In genomic region chr16:96341269-96341668, GRCm38 (mm10) we compare ENCODE assay signal across 10 mouse cellular contexts.
DNase-seq lines count a peak whose midpoint lies in the region; ATAC-seq and TF ChIP-seq lines count a peak whose summit lies in the region.
"Had no signal": no experiment of that assay in that cellular context is flagged by ENCODE, and none has a peak within 500 bp of the region (broad histone marks: within the 10 kb centered on the region; RNA-seq: fewer than 3 reads in every experiment).

No protein-coding gene starts in this region.

- H3K27ac ChIP-seq in kidney, postnatal 0 days, result no peak overlapping the region
- no peak overlapping the region for H3K27ac ChIP-seq in embryonic fibroblast, embryonic 13.5 days (ENCODE audit: insufficient read depth, low read length)
- no peak overlapping the region for H3K27ac ChIP-seq in liver, embryonic 14.5 days
- no peak overlapping the region for H3K27ac ChIP-seq in spleen, adult 2 months (ENCODE audit: insufficient read depth, low read length)
- H3K27ac ChIP-seq: heart, embryonic 13.5 days had no signal

- no peaks in the 10 kb centered on the region for H3K27me3 ChIP-seq in kidney, postnatal 0 days (ENCODE audit: insufficient read depth, low read length)
- no peaks in the 10 kb centered on the region for H3K27me3 ChIP-seq in liver, embryonic 14.5 days (ENCODE audit: control insufficient read depth, insufficient read depth, low read length)
- H3K27me3 ChIP-seq in spleen, adult 2 months (ENCODE audit: control insufficient read depth, insufficient read depth, low read length), result no peaks in the 10 kb centered on the region

- H3K4me2 ChIP-seq in kidney, postnatal 0 days (ENCODE audit: low read length), result no peak overlapping the region
- H3K4me2 ChIP-seq in liver, embryonic 14.5 days (ENCODE audit: low read depth), result no peak overlapping the region
- H3K4me2 ChIP-seq: heart, embryonic 13.5 days had no signal

- no peak overlapping the region for H3K9ac ChIP-seq in kidney, postnatal 0 days (ENCODE audit: low read depth, low read length)
- no peak overlapping the region for H3K9ac ChIP-seq in liver, embryonic 14.5 days (replicated peaks)
- H3K9ac ChIP-seq: heart, embryonic 13.5 days had no signal

- no peaks in the 10 kb centered on the region for H3K36me3 ChIP-seq in kidney, postnatal 0 days (ENCODE audit: insufficient read depth, low read length)
- H3K36me3 ChIP-seq in liver, embryonic 14.5 days (replicated peaks; ENCODE audit: control insufficient read depth, insufficient read depth, low read depth), result no peaks in the 10 kb centered on the region
- no peaks in the 10 kb centered on the region for H3K36me3 ChIP-seq in spleen, adult 2 months (ENCODE audit: control insufficient read depth, insufficient read depth, low read length)
- H3K36me3 ChIP-seq: heart, embryonic 13.5 days had no signal

- no peaks in the 10 kb centered on the region for H3K9me3 ChIP-seq in kidney, postnatal 0 days (replicated peaks; ENCODE audit: low read length)
- H3K9me3 ChIP-seq in liver, embryonic 14.5 days (ENCODE audit: control insufficient read depth, low read length), result no peaks in the 10 kb centered on the region
- H3K9me3 ChIP-seq: heart, embryonic 13.5 days had no signal

- TF ChIP-seq POLR2A in embryonic fibroblast, embryonic 13.5 days (IDR thresholded peaks at IDR 0.05; ENCODE audit: low read depth, low read length), result no peak
- TF ChIP-seq POLR2A in spleen, adult 2 months (IDR thresholded peaks at IDR 0.05; ENCODE audit: low read depth, low read length), result no peak

- TF ChIP-seq EP300 in liver, embryonic 14.5 days (IDR thresholded peaks at IDR 0.05; ENCODE audit: low read depth), result no peak

- H3K4me1 ChIP-seq in kidney, postnatal 0 days (replicated peaks; ENCODE audit: insufficient read depth, low read length), result no peaks in the 10 kb centered on the region
- H3K4me1 ChIP-seq in embryonic fibroblast, embryonic 13.5 days (ENCODE audit: control insufficient read depth, insufficient read depth, low read length), result no peaks in the 10 kb centered on the region
- no peaks in the 10 kb centered on the region for H3K4me1 ChIP-seq in liver, embryonic 14.5 days (replicated peaks; ENCODE audit: control insufficient read depth in 2 of 2, insufficient read depth in 2 of 2, low read length in 1 of 2)
- no peaks in the 10 kb centered on the region for H3K4me1 ChIP-seq in spleen, adult 2 months (ENCODE audit: control insufficient read depth, insufficient read depth, insufficient read length)

- 8% methylated on average over 5 of the region's 5 CpGs for WGBS in kidney, postnatal 0 days
- WGBS in liver, embryonic 14.5 days (ENCODE audit: insufficient replicate concordance), result 11% methylated on average over 5 of the region's 5 CpGs
- 10% methylated on average over 5 of the region's 5 CpGs for whole genome bisulfite sequencing in spleen, adult 2 months

- no peak for ATAC-seq in kidney, postnatal 0 days (replicated peaks; ENCODE audit: low FRiP score, low read depth)
- no peak for ATAC-seq in liver, embryonic 14.5 days (ENCODE audit: insufficient read depth)

- peak; percentile 29 to 54 for DNase-seq in adrenal gland, adult 18-20 months (ENCODE audit: low spot score in 2 of 2)
- no peak for DNase-seq in adrenal gland, adult 8-10 months
- DNase-seq in kidney, postnatal 0 days (ENCODE audit: low spot score), result peak; percentile 72
- no peak for DNase-seq in kidney, adult 11 months
- peak; percentile 48 for DNase-seq in ZHBTc4 (ENCODE audit: low read depth, low spot score)
- no peak for DNase-seq in liver, embryonic 14.5 days (ENCODE audit: low read depth in 3 of 3, low spot score in 3 of 3)
- peak in 1 of 2 experiments; percentile 23 for DNase-seq in spleen, adult 2 months (ENCODE audit: low read depth in 1 of 2, low spot score in 2 of 2)

- H3K4me3 ChIP-seq in kidney, postnatal 0 days (replicated peaks; ENCODE audit: low read depth, low read length), result no peak overlapping the region
- H3K4me3 ChIP-seq in embryonic fibroblast, embryonic 13.5 days (ENCODE audit: insufficient read depth, low read length), result no peak overlapping the region
- H3K4me3 ChIP-seq in liver, embryonic 14.5 days (ENCODE audit: insufficient read depth in 1 of 2, low read depth in 2 of 2, low read length in 2 of 2), result no peak overlapping the region
- no peak overlapping the region for H3K4me3 ChIP-seq in spleen, adult 2 months (ENCODE audit: extremely low read depth, insufficient read depth, insufficient read length)
- H3K4me3 ChIP-seq: heart, embryonic 13.5 days; megakaryocyte, embryonic 14.5 days had no signal

- TF ChIP-seq CTCF in kidney, postnatal 0 days (IDR thresholded peaks at IDR 0.05; ENCODE audit: low read depth), result peak; percentile 83
- peak; percentile 28; the same call in 1 of the 2 replicates for TF ChIP-seq CTCF in embryonic fibroblast, embryonic 13.5 days (IDR thresholded peaks at IDR 0.05; ENCODE audit: borderline replicate concordance, insufficient read depth, low read length)
- peak; percentile 62 for TF ChIP-seq CTCF in liver, embryonic 14.5 days (IDR thresholded peaks at IDR 0.05; ENCODE audit: low read depth)
- peak; percentile 56; the same call in 1 of the 2 replicates for TF ChIP-seq CTCF in spleen, adult 2 months (IDR thresholded peaks at IDR 0.05; ENCODE audit: extremely low read depth, insufficient read depth, insufficient read length, insufficient replicate concordance)

Comparison
In these comparisons a context has a peak if more than half of its experiments do, and no peak if none do; other contexts are left out.
1. DNase-seq: peak in adrenal gland, adult 18-20 months (2 of 2), kidney, postnatal 0 days (single experiment) and ZHBTc4 (single experiment); none in adrenal gland, adult 8-10 months (single experiment), kidney, adult 11 months (single experiment) and liver, embryonic 14.5 days (0 of 3).
2. CTCF ChIP-seq: peak in every context shown above with its lines; median percentile 83 in kidney, postnatal 0 days; 62 in liver, embryonic 14.5 days; 56 in spleen, adult 2 months; 28 in embryonic fibroblast, embryonic 13.5 days.